Mouse (Mus musculus): Measurements from ENCODE around the gene Gm49336. TPM values are rescaled to one million over a fixed set of nuclear protein-coding genes. Genes with fewer than 3 reads are reported as not detected.

The Gm49336 gene
- polyA plus RNA-seq, 1 experiment from 2014 or later: 81.4 TPM

DNA sequence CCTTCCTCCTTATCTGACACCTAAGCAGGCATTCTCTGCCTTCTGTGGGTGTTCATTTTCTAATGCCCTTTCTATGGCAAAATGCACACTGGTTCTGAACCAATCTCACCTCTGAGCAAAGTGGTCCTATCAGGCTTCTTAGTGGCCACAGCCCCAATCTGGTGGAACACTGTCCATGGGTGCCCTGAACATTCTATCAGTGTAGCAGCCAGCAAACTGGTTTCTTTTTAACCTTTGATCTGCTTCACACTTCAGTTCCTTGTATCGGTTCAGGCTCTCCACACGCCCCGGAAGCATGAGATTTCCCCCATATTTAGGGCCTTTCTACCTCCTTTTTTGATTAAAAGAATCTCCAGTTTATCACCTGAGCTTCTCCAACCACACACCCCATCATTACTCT is 36.3 kb downstream of the Gm49336 start:
- no peak for ATAC-seq (replicated peaks; ENCODE audit: insufficient number of reproducible peaks, low FRiP score, low TSS enrichment, low read depth)
- no peak for DNase-seq (ENCODE audit: low spot score)
- 94% methylated on average over 3 of the region's 3 CpGs for WGBS
- H3K27ac ChIP-seq (replicated peaks; ENCODE audit: low read depth, low read length): no peak overlapping the region
- no peaks in the 10 kb centered on the region; the same call in 1 of the 2 replicates for H3K36me3 ChIP-seq (replicated peaks; ENCODE audit: control insufficient read depth, insufficient read depth, low read depth, low read length)
- H3K4me2 ChIP-seq (ENCODE audit: low read depth, low read length): no peak overlapping the region
- no peak overlapping the region for H3K4me3 ChIP-seq (ENCODE audit: low read depth, low read length)
- no peak overlapping the region for H3K9ac ChIP-seq (replicated peaks; ENCODE audit: low read length)
- no peaks in the 10 kb centered on the region for H3K4me1 ChIP-seq (ENCODE audit: control insufficient read depth, insufficient read depth, low read length)
- no peaks in the 10 kb centered on the region for H3K9me3 ChIP-seq (replicated peaks; ENCODE audit: control insufficient read depth, low read length)
- no peaks in the 10 kb centered on the region for H3K27me3 ChIP-seq (ENCODE audit: control insufficient read depth, insufficient read depth, low read length)

- WGBS: 77% methylated on average over 1 of the region's 1 CpGs
- H3K4me2 ChIP-seq (ENCODE audit: low read depth, low read length): no peak overlapping the region
- no peaks in the 10 kb centered on the region for H3K4me1 ChIP-seq (ENCODE audit: control insufficient read depth, insufficient read depth, low read length)
- H3K4me3 ChIP-seq (ENCODE audit: low read depth, low read length): no peak overlapping the region
- DNase-seq (ENCODE audit: low spot score): no peak
- H3K36me3 ChIP-seq (replicated peaks; ENCODE audit: control insufficient read depth, insufficient read depth, low read depth, low read length): no peaks in the 10 kb centered on the region; the same call in 1 of the 2 replicates
- H3K27ac ChIP-seq (replicated peaks; ENCODE audit: low read depth, low read length): no peak overlapping the region
- no peak overlapping the region for H3K9ac ChIP-seq (replicated peaks; ENCODE audit: low read length)
- no peak for ATAC-seq (replicated peaks; ENCODE audit: insufficient number of reproducible peaks, low FRiP score, low TSS enrichment, low read depth)
- H3K9me3 ChIP-seq (replicated peaks; ENCODE audit: control insufficient read depth, low read length): no peaks in the 10 kb centered on the region
- H3K27me3 ChIP-seq (ENCODE audit: control insufficient read depth, insufficient read depth, low read length): no peaks in the 10 kb centered on the region
Measured at GRCm38 (mm10) chr14:60214040-60214439, 37.3 kb downstream of the Gm49336 start.

DNA sequence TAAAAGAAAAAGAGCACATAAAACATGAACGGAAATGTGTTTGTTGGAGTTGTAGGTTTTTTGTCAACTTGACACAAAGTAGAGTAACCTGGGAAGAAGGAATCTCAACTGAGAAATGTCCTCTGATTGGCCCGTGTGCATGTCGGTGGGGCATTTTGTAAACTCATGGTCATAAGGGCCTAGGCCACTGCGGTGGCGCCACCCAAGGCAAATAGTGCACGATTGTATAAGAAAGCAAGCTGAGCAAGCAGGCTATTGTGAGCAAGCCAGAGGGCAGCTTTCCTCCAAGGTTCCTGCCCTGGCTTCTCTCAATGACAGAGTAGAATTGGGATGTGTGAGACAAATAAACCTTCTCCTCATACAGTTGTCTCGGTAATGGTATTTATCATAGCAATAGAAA is 42.1 kb downstream of the Gm49336 start:
- H3K27ac ChIP-seq (replicated peaks; ENCODE audit: low read depth, low read length): no peak overlapping the region
- H3K36me3 ChIP-seq (replicated peaks; ENCODE audit: control insufficient read depth, insufficient read depth, low read depth, low read length): no peaks in the 10 kb centered on the region
- no peaks in the 10 kb centered on the region for H3K27me3 ChIP-seq (ENCODE audit: control insufficient read depth, insufficient read depth, low read length)
- ATAC-seq (replicated peaks; ENCODE audit: insufficient number of reproducible peaks, low FRiP score, low TSS enrichment, low read depth) (no peak), DNase-seq (ENCODE audit: low spot score) (no peak)
- no peak overlapping the region for H3K9ac ChIP-seq (replicated peaks; ENCODE audit: low read length)
- H3K4me1 ChIP-seq (ENCODE audit: control insufficient read depth, insufficient read depth, low read length): no peaks in the 10 kb centered on the region
- H3K9me3 ChIP-seq (replicated peaks; ENCODE audit: control insufficient read depth, low read length): no peaks in the 10 kb centered on the region
- no peak overlapping the region for H3K4me3 ChIP-seq (ENCODE audit: low read depth, low read length)
- WGBS: 94% methylated on average over 7 of the region's 7 CpGs
- H3K4me2 ChIP-seq (ENCODE audit: low read depth, low read length): no peak overlapping the region

DNA sequence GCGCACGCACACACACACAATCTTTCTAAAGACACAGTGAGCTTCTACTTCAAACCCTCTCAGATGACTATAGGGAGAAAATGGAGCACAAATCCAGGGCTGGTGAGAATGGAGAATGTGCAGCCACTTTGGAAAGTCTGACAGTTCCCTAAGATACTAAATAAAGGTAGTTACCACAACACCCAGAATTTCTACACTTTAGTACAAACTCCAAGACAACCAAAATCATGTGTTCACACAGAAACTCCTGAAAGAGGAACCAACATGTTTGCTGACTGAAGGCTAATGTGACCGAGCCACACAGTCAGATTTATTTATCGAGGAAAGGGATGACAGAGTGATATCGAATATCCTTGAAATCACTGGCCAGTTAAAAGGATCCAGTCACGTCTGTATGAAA is 46.3 kb downstream of the Gm49336 start:
- H3K4me3 ChIP-seq (ENCODE audit: low read depth, low read length): no peak overlapping the region
- no peak for ATAC-seq (replicated peaks; ENCODE audit: insufficient number of reproducible peaks, low FRiP score, low TSS enrichment, low read depth)
- H3K27me3 ChIP-seq (ENCODE audit: control insufficient read depth, insufficient read depth, low read length): no peaks in the 10 kb centered on the region
- no peak overlapping the region for H3K9ac ChIP-seq (replicated peaks; ENCODE audit: low read length)
- no peak overlapping the region for H3K4me2 ChIP-seq (ENCODE audit: low read depth, low read length)
- H3K9me3 ChIP-seq (replicated peaks; ENCODE audit: control insufficient read depth, low read length): no peaks in the 10 kb centered on the region
- no peak for DNase-seq (ENCODE audit: low spot score)
- WGBS: 84% methylated on average over 6 of the region's 6 CpGs
- no peak overlapping the region for H3K27ac ChIP-seq (replicated peaks; ENCODE audit: low read depth, low read length)
- H3K4me1 ChIP-seq (ENCODE audit: control insufficient read depth, insufficient read depth, low read length): no peaks in the 10 kb centered on the region
- H3K36me3 ChIP-seq (replicated peaks; ENCODE audit: control insufficient read depth, insufficient read depth, low read depth, low read length): no peaks in the 10 kb centered on the region

DNA sequence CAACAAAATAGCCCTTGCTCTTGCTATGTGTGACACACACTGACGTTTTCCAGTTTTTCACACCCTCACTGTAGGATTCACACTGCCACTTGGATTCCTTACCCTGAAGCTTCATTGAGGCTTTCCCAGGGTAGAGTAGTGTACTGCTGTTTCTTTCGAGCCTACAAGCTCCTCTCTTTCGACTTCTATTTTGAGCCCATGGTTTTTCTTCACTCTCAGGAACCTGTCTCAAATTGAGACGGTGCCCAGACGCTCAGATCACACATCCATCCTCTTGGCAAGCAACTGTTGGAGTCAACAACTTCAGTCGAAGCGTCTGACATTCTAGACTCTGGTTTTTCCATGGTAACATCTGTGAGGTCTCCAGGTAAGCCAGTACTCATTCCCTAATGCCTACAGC is 54.4 kb downstream of the Gm49336 start, which contains the start of gene Atp8a2:
Gene Atp8a2 (minus strand): TSS at position 296 of the 400 bp plus-strand sequence.
- no peak within 1 kb of the TSS for H3K9ac ChIP-seq (replicated peaks; ENCODE audit: low read length)
- no peak within 1 kb of the TSS for H3K27ac ChIP-seq (replicated peaks; ENCODE audit: low read depth, low read length)
- no peak for DNase-seq (ENCODE audit: low spot score)
- ATAC-seq (replicated peaks; ENCODE audit: insufficient number of reproducible peaks, low FRiP score, low TSS enrichment, low read depth): no peak
- H3K4me1 ChIP-seq (ENCODE audit: control insufficient read depth, insufficient read depth, low read length): no peaks in the 10 kb centered on the region
- no peaks in the 10 kb centered on the region for H3K36me3 ChIP-seq (replicated peaks; ENCODE audit: control insufficient read depth, insufficient read depth, low read depth, low read length)
- no peak within 1 kb of the TSS for H3K4me3 ChIP-seq (ENCODE audit: low read depth, low read length)
- WGBS: 82% methylated on average over 7 of the region's 7 CpGs
- H3K9me3 ChIP-seq (replicated peaks; ENCODE audit: control insufficient read depth, low read length): no peaks in the 10 kb centered on the region
- no peaks in the 10 kb centered on the region for H3K27me3 ChIP-seq (ENCODE audit: control insufficient read depth, insufficient read depth, low read length)
- H3K4me2 ChIP-seq (ENCODE audit: low read depth, low read length): no peak within 1 kb of the TSS

GRCm38 (mm10) chr14:60195999-60196398 is 55.3 kb downstream of the Gm49336 start:
- Histone ChIP-seq H3K27me3 (ENCODE audit: control insufficient read depth, insufficient read depth, low read length) (no peaks in the 10 kb centered on the region), H3K36me3 (replicated peaks; ENCODE audit: control insufficient read depth, insufficient read depth, low read depth, low read length) (no peaks in the 10 kb centered on the region), H3K27ac (replicated peaks; ENCODE audit: low read depth, low read length) (no peak overlapping the region), H3K4me2 (ENCODE audit: low read depth, low read length) (no peak overlapping the region), H3K4me1 (ENCODE audit: control insufficient read depth, insufficient read depth, low read length) (no peaks in the 10 kb centered on the region), H3K9ac (replicated peaks; ENCODE audit: low read length) (no peak overlapping the region), H3K4me3 (ENCODE audit: low read depth, low read length) (no peak overlapping the region), H3K9me3 (replicated peaks; ENCODE audit: control insufficient read depth, low read length) (no peaks in the 10 kb centered on the region)
- DNase-seq (ENCODE audit: low spot score) (no peak), ATAC-seq (replicated peaks; ENCODE audit: insufficient number of reproducible peaks, low FRiP score, low TSS enrichment, low read depth) (no peak)
- 87% methylated on average over 5 of the region's 5 CpGs for WGBS

DNA sequence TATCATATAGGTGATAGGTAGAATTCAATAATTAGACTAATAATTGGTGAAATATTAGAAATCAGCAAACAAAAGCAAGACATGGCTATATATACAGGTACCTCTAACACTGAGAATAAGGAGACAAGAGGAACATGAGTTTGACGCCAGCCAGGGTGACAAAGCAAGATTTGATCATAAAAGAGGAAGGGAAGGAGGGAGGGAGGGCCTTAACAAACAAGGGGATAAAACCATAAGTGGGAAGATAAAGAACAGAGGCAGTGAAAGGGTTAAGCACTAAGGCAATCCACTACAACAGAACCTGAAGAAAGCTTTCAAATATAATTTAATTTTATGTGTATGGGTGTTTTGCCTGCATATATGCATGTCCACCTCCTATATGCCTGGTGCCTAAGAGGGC is 56.7 kb downstream of the Gm49336 start:
- no peak overlapping the region for H3K4me2 ChIP-seq (ENCODE audit: low read depth, low read length)
- DNase-seq (ENCODE audit: low spot score) (no peak), ATAC-seq (replicated peaks; ENCODE audit: insufficient number of reproducible peaks, low FRiP score, low TSS enrichment, low read depth) (no peak)
- H3K36me3 ChIP-seq (replicated peaks; ENCODE audit: control insufficient read depth, insufficient read depth, low read depth, low read length): no peaks in the 10 kb centered on the region
- 95% methylated on average over 1 of the region's 1 CpGs for WGBS
- no peaks in the 10 kb centered on the region for H3K9me3 ChIP-seq (replicated peaks; ENCODE audit: control insufficient read depth, low read length)
- no peak overlapping the region for H3K9ac ChIP-seq (replicated peaks; ENCODE audit: low read length)
- H3K27me3 ChIP-seq (ENCODE audit: control insufficient read depth, insufficient read depth, low read length): no peaks in the 10 kb centered on the region
- no peaks in the 10 kb centered on the region for H3K4me1 ChIP-seq (ENCODE audit: control insufficient read depth, insufficient read depth, low read length)
- no peak overlapping the region for H3K4me3 ChIP-seq (ENCODE audit: low read depth, low read length)
- H3K27ac ChIP-seq (replicated peaks; ENCODE audit: low read depth, low read length): no peak overlapping the region

GRCm38 (mm10) chr14:60189771-60190170 is 61.5 kb downstream of the Gm49336 start:
- ATAC-seq (replicated peaks; ENCODE audit: insufficient number of reproducible peaks, low FRiP score, low TSS enrichment, low read depth): no peak
- Histone ChIP-seq H3K4me3 (ENCODE audit: low read depth, low read length) (no peak overlapping the region), H3K4me1 (ENCODE audit: control insufficient read depth, insufficient read depth, low read length) (no peaks in the 10 kb centered on the region), H3K36me3 (replicated peaks; ENCODE audit: control insufficient read depth, insufficient read depth, low read depth, low read length) (no peaks in the 10 kb centered on the region), H3K9ac (replicated peaks; ENCODE audit: low read length) (no peak overlapping the region), H3K27me3 (ENCODE audit: control insufficient read depth, insufficient read depth, low read length) (no peaks in the 10 kb centered on the region), H3K4me2 (ENCODE audit: low read depth, low read length) (no peak overlapping the region), H3K27ac (replicated peaks; ENCODE audit: low read depth, low read length) (no peak overlapping the region), H3K9me3 (replicated peaks; ENCODE audit: control insufficient read depth, low read length) (no peaks in the 10 kb centered on the region)
- WGBS: 85% methylated on average over 5 of the region's 5 CpGs
- DNase-seq (ENCODE audit: low spot score): no peak

All from embryonic facial prominence, embryonic 11.5 days (tissue).